Mouse (Mus musculus) heart, adult 8-10 months (tissue): ENCODE measurements at regions not wholly inside any gene's neighbourhood (a gene's known extent, or its start where the extent isn't known, plus 50 kb on each side); places are given as distances from the start of the nearest gene placed in this dataset.
A peak's percentile ranks its signal among the peaks of the same experiment; 100 is the strongest.
"Not testable (repeated sequence)": the region's sequence is repeated elsewhere in the genome, so short reads cannot be mapped to it uniquely, and the experiment has no call there.

Experiments used
- DNase-seq: peaks from one replicate; pipeline ENCODE4 v3.0.0; 2022; ENCODE audit warnings: low spot score

- DNase-seq, result no peak
Observed at GRCm38 (mm10) chr16:57923447-57924129, 169.1 kb upstream of the Col8a1 start.

GRCm38 (mm10) chr16:57924130-57924495, 169.6 kb upstream of the Col8a1 start:
- no peak for DNase-seq

- peak; percentile 86 for DNase-seq
Observed at GRCm38 (mm10) chr16:57927816-57928215, 173.3 kb upstream of the Col8a1 start.

- DNase-seq, result peak; percentile 90
Observed at GRCm38 (mm10) chr16:57928301-57928700, 173.8 kb upstream of the Col8a1 start.

GRCm38 (mm10) chr16:57929151-57929764, 174.7 kb upstream of the Col8a1 start:
- no peak for DNase-seq

- DNase-seq, result no peak
Observed at GRCm38 (mm10) chr16:57945404-57945803, 190.9 kb upstream of the Col8a1 start.

GRCm38 (mm10) chr16:57947309-57947708, 192.8 kb upstream of the Col8a1 start:
- DNase-seq, result no peak

GRCm38 (mm10) chr16:57949680-57950079, 195.1 kb upstream of the Col8a1 start:
- DNase-seq, result no peak

- DNase-seq, result no peak
Observed at GRCm38 (mm10) chr16:57970956-57971355, 216.4 kb upstream of the Col8a1 start.

- no peak for DNase-seq
Observed at GRCm38 (mm10) chr16:57984111-57984510, 229.6 kb upstream of the Col8a1 start.

- no peak for DNase-seq
Observed at GRCm38 (mm10) chr16:58005740-58006139, 251.2 kb upstream of the Col8a1 start.

GRCm38 (mm10) chr16:58013557-58013956, 259.0 kb upstream of the Col8a1 start:
- no peak for DNase-seq

- peak; percentile 11 for DNase-seq
Observed at GRCm38 (mm10) chr16:58027525-58027924, 273.0 kb upstream of the Col8a1 start.

GRCm38 (mm10) chr16:58028541-58028940, 274.0 kb upstream of the Col8a1 start:
- DNase-seq, result not testable (repeated sequence)

- DNase-seq, result no peak
Observed at GRCm38 (mm10) chr16:58029674-58030073, 275.1 kb upstream of the Col8a1 start.

GRCm38 (mm10) chr16:58068654-58069271, 314.2 kb upstream of the Col8a1 start:
- no peak for DNase-seq

GRCm38 (mm10) chr16:58072441-58072840, 317.9 kb upstream of the Col8a1 start:
- DNase-seq, result no peak

GRCm38 (mm10) chr16:58100351-58100750, 307.9 kb upstream of the Dcbld2 start:
- DNase-seq, result no peak

- DNase-seq, result no peak
Observed at GRCm38 (mm10) chr16:58110452-58110851, 297.8 kb upstream of the Dcbld2 start.

GRCm38 (mm10) chr16:58126086-58126485, 282.2 kb upstream of the Dcbld2 start:
- DNase-seq, result no peak

- no peak for DNase-seq
Observed at GRCm38 (mm10) chr16:58136144-58136905, 271.9 kb upstream of the Dcbld2 start.

GRCm38 (mm10) chr16:58136979-58137378, 271.3 kb upstream of the Dcbld2 start:
- DNase-seq, result no peak
